Mouse (Mus musculus): ENCODE data around the gene Nsd1. TPM values are rescaled to one million over a fixed set of nuclear protein-coding genes. Genes with fewer than 3 reads are reported as not detected.

The Nsd1 gene
- polyA plus RNA-seq, 1 experiment from 2014 or later: 83.0 TPM

Other genes starting within 250 kb of the Nsd1 start
- 1.1 and 1.2 TPM in 2 replicates for gene Hk3, start 188.4 kb upstream of the Nsd1 start, polyA plus RNA-seq (2015; fragmentation: Nextera tagmentation; extraction: Ambion mirVana)
- gene Uimc1, start 109.5 kb upstream of the Nsd1 start, polyA plus RNA-seq (2015; fragmentation: Nextera tagmentation; extraction: Ambion mirVana): 25.4 and 28.9 TPM in 2 replicates
- gene Zfp346, start 104.5 kb upstream of the Nsd1 start, polyA plus RNA-seq (2015; fragmentation: Nextera tagmentation; extraction: Ambion mirVana): 28.1 and 29.8 TPM in 2 replicates
- not detected in 2 replicates for gene Gm17617, start 76.2 kb upstream of the Nsd1 start, polyA plus RNA-seq (2015; fragmentation: Nextera tagmentation; extraction: Ambion mirVana)
- gene Fgfr4, start 57.1 kb upstream of the Nsd1 start, polyA plus RNA-seq (2015; fragmentation: Nextera tagmentation; extraction: Ambion mirVana): 3.7 and 4.3 TPM in 2 replicates
- 369 and 402 TPM in 2 replicates for gene Prelid1, start 110.7 kb downstream of the Nsd1 start, polyA plus RNA-seq (2015; fragmentation: Nextera tagmentation; extraction: Ambion mirVana)
- 104 and 112 TPM in 2 replicates for gene Rab24, start 112.2 kb downstream of the Nsd1 start, polyA plus RNA-seq (2015; fragmentation: Nextera tagmentation; extraction: Ambion mirVana)
- gene Mxd3, start 120.0 kb downstream of the Nsd1 start, polyA plus RNA-seq (2015; fragmentation: Nextera tagmentation; extraction: Ambion mirVana): 41.4 and 51.0 TPM in 2 replicates
- 89.3 and 93.1 TPM in 2 replicates for gene Lman2, start 153.0 kb downstream of the Nsd1 start, polyA plus RNA-seq (2015; fragmentation: Nextera tagmentation; extraction: Ambion mirVana)
- gene Rgs14, start 159.9 kb downstream of the Nsd1 start, polyA plus RNA-seq (2015; fragmentation: Nextera tagmentation; extraction: Ambion mirVana): 1.4 TPM in 2 replicates
- gene Slc34a1, start 188.4 kb downstream of the Nsd1 start, polyA plus RNA-seq (2015; fragmentation: Nextera tagmentation; extraction: Ambion mirVana): not detected in 2 replicates
- not detected in 2 replicates for gene Pfn3, start 205.4 kb downstream of the Nsd1 start, polyA plus RNA-seq (2015; fragmentation: Nextera tagmentation; extraction: Ambion mirVana)
- 0.24 and 1.6 TPM in 2 replicates for gene F12, start 217.0 kb downstream of the Nsd1 start, polyA plus RNA-seq (2015; fragmentation: Nextera tagmentation; extraction: Ambion mirVana)
- 36.4 and 45.3 TPM in 2 replicates for gene Grk6, start 235.3 kb downstream of the Nsd1 start, polyA plus RNA-seq (2015; fragmentation: Nextera tagmentation; extraction: Ambion mirVana)

Data from embryonic facial prominence, embryonic 13.5 days (tissue).